In genomic region chr1:92902786-92903185, GRCm38 (mm10) we compare ENCODE assay signal across 8 mouse cellular contexts. TPM values are rescaled to one million over a fixed set of nuclear protein-coding genes. Genes with fewer than 3 reads are reported as not detected.
DNase-seq lines count a peak whose midpoint lies in the region; ATAC-seq lines count a peak whose summit lies in the region.

Gene Ankmy1 (minus strand): TSS chr1:92902906.

- H3K4me3 ChIP-seq in forebrain, embryonic 12.5 days (replicated peaks): peak within 1 kb of the TSS; percentile 9
- peak within 1 kb of the TSS; percentile 21; the same call in 1 of the 2 replicates for H3K4me3 ChIP-seq in intestine, embryonic 16.5 days (ENCODE audit: low read length)
- H3K4me3 ChIP-seq in limb, embryonic 11.5 days (ENCODE audit: low read depth, low read length): no peak within 1 kb of the TSS
- peak within 1 kb of the TSS; percentile 48 for H3K4me3 ChIP-seq in midbrain, embryonic 10.5 days

- H3K9ac ChIP-seq in forebrain, embryonic 12.5 days: peak within 1 kb of the TSS; percentile 36; the same call in 1 of the 2 replicates
- peak within 1 kb of the TSS; percentile 32; the same call in 1 of the 2 replicates for H3K9ac ChIP-seq in intestine, embryonic 16.5 days (ENCODE audit: low read depth, low read length)
- no peak within 1 kb of the TSS for H3K9ac ChIP-seq in limb, embryonic 11.5 days (ENCODE audit: low read length)

- H3K9me3 ChIP-seq in forebrain, embryonic 12.5 days: no peaks in the 10 kb centered on the region
- no peaks in the 10 kb centered on the region for H3K9me3 ChIP-seq in intestine, embryonic 16.5 days (ENCODE audit: control insufficient read depth, low read length)
- H3K9me3 ChIP-seq in limb, embryonic 11.5 days (ENCODE audit: control insufficient read depth, low read length): no peaks in the 10 kb centered on the region
- H3K9me3 ChIP-seq in midbrain, embryonic 10.5 days (replicated peaks): no peaks in the 10 kb centered on the region

- H3K4me2 ChIP-seq in forebrain, embryonic 12.5 days: peak within 1 kb of the TSS; percentile 45
- peak within 1 kb of the TSS; percentile 39 for H3K4me2 ChIP-seq in intestine, embryonic 16.5 days (ENCODE audit: low read depth, low read length)
- H3K4me2 ChIP-seq in limb, embryonic 11.5 days (ENCODE audit: low read depth, severe bottlenecking): peak within 1 kb of the TSS; percentile 33

- H3K4me1 ChIP-seq in forebrain, embryonic 12.5 days: peaks cover 22% of the 10 kb centered on the region
- H3K4me1 ChIP-seq in intestine, embryonic 16.5 days (ENCODE audit: control insufficient read depth, insufficient read depth, low read length): peaks cover 8% of the 10 kb centered on the region
- no peaks in the 10 kb centered on the region for H3K4me1 ChIP-seq in limb, embryonic 11.5 days (ENCODE audit: control insufficient read depth, insufficient read depth, low read length)
- H3K4me1 ChIP-seq in midbrain, embryonic 10.5 days: peaks cover 31% of the 10 kb centered on the region

- DNase-seq in urinary bladder, postnatal 14 days (ENCODE audit: low spot score): peak; percentile 55
- no peak for DNase-seq in urinary bladder, postnatal 10 days (ENCODE audit: low spot score)
- peak; percentile 78 for DNase-seq in limb, embryonic 11.5 days (ENCODE audit: low spot score)
- peak; percentile 78 for DNase-seq in midbrain, embryonic 10.5 days (ENCODE audit: low spot score)
- DNase-seq in right cerebral cortex, postnatal 4 days: peak; percentile 68
- DNase-seq in thymus, postnatal 25 days: no peak

- ATAC-seq in forebrain, embryonic 12.5 days (ENCODE audit: low FRiP score): peak; percentile 43
- peak; percentile 27 for ATAC-seq in intestine, embryonic 16.5 days
- ATAC-seq in limb, embryonic 11.5 days (ENCODE audit: insufficient number of reproducible peaks, low FRiP score, low TSS enrichment, low read depth): peak; percentile 60; the same call in 1 of the 2 replicates

- no peaks in the 10 kb centered on the region for H3K36me3 ChIP-seq in forebrain, embryonic 12.5 days (replicated peaks)
- H3K36me3 ChIP-seq in intestine, embryonic 16.5 days (ENCODE audit: control insufficient read depth, insufficient read depth, low read length): no peaks in the 10 kb centered on the region
- no peaks in the 10 kb centered on the region for H3K36me3 ChIP-seq in limb, embryonic 11.5 days (ENCODE audit: control insufficient read depth, insufficient read depth, low read length)
- no peaks in the 10 kb centered on the region for H3K36me3 ChIP-seq in midbrain, embryonic 10.5 days

- peaks cover 4% of the 10 kb centered on the region for H3K27me3 ChIP-seq in forebrain, embryonic 12.5 days
- no peaks in the 10 kb centered on the region for H3K27me3 ChIP-seq in intestine, embryonic 16.5 days (replicated peaks; ENCODE audit: control insufficient read depth, insufficient read depth, low read length)
- H3K27me3 ChIP-seq in limb, embryonic 11.5 days (ENCODE audit: control insufficient read depth, insufficient read depth, low read length): no peaks in the 10 kb centered on the region
- peaks cover 55% of the 10 kb centered on the region for H3K27me3 ChIP-seq in midbrain, embryonic 10.5 days (ENCODE audit: low read depth, poor library complexity, severe bottlenecking)

- 0 out of 2 replicates have a peak within 1 kb of the TSS, but pooled peaks have one; percentile 19 for H3K27ac ChIP-seq in forebrain, embryonic 12.5 days
- H3K27ac ChIP-seq in intestine, embryonic 16.5 days (ENCODE audit: low read length): no peak within 1 kb of the TSS
- H3K27ac ChIP-seq in limb, embryonic 11.5 days (replicated peaks; ENCODE audit: low read depth, low read length): no peak within 1 kb of the TSS
- no peak within 1 kb of the TSS for H3K27ac ChIP-seq in midbrain, embryonic 10.5 days (replicated peaks)

- under 1% methylated on average over 15 of the region's 15 CpGs for WGBS in forebrain, embryonic 12.5 days
- WGBS in intestine, embryonic 16.5 days: 3% methylated on average over 15 of the region's 15 CpGs
- under 1% methylated on average over 15 of the region's 15 CpGs for WGBS in limb, embryonic 11.5 days
- WGBS in midbrain, embryonic 10.5 days: 1% methylated on average over 15 of the region's 15 CpGs

RNA-seq across cellular contexts. Expression of gene Ankmy1, which starts in this region (rescaled TPM):
- 0.81 and 1.1 TPM in 2 replicates for polyA plus RNA-seq in forebrain, embryonic 12.5 days (2016; fragmentation: Nextera tagmentation; extraction: Ambion mirVana)
- 0.06 and 0.13 TPM in 2 replicates for polyA plus RNA-seq in intestine, embryonic 16.5 days (2015; fragmentation: Nextera tagmentation; extraction: Ambion mirVana)
- 0.47 and 0.92 TPM in 2 replicates for polyA plus RNA-seq in limb, embryonic 11.5 days (2014; fragmentation: Nextera tagmentation; extraction: Ambion mirVana)
- 0.30 and 0.35 TPM in 2 replicates for polyA plus RNA-seq in midbrain, embryonic 10.5 days (2016; fragmentation: Nextera tagmentation; extraction: Ambion mirVana)

Comparison
In these comparisons a context has a peak if more than half of its experiments do, and no peak if none do; other contexts are left out.
1. DNase-seq: peak in urinary bladder, postnatal 14 days (single experiment) and right cerebral cortex, postnatal 4 days (single experiment); none in urinary bladder, postnatal 10 days (single experiment) and thymus, postnatal 25 days (single experiment).
2. Peak in ATAC-seq, H3K4me3 ChIP-seq, H3K9ac ChIP-seq and H3K4me2 ChIP-seq in intestine, embryonic 16.5 days; RNA of the gene not detected or under 1 TPM.
3. Peak in DNase-seq, ATAC-seq and H3K4me2 ChIP-seq in limb, embryonic 11.5 days; RNA of the gene not detected or under 1 TPM.
4. Peak in DNase-seq and H3K4me3 ChIP-seq in midbrain, embryonic 10.5 days; RNA of the gene not detected or under 1 TPM.
5. Peak in every context shown above with its lines, with median percentiles within 50 percentile points of each other: ATAC-seq and H3K4me2 ChIP-seq.